Mouse (Mus musculus): ENCODE data around the gene Hist1h3g.

DNA sequence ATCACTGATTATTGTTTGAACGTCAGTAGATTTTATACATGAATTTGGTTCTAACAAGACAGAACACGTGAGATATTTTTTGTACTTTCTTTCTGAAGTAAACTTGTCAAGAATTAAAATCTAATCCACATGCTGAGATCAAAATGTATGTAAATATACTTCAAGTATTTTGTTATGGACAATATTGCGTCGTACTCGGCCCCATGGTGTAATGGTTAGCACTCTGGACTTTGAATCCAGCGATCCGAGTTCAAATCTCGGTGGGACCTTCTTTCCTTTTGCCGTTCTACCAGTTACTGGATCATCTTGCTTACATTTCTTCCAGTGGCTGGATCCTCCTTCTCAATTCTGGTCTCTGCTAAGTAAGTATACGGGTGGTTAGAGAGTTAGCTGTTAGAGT is 15.8 kb upstream of the Hist1h3g start:
- TF ChIP-seq CTCF (IDR thresholded peaks at IDR 0.05; ENCODE audit: borderline replicate concordance, control insufficient read depth, extremely low read depth, insufficient read depth, low read length, poor library complexity) (no peak), POLR2A (IDR thresholded peaks at IDR 0.05; ENCODE audit: control insufficient read depth, extremely low read depth, insufficient read depth, low read length, poor library complexity) (no peak)
